Comparison of ENCODE assay signal across 26 mouse cellular contexts in genomic region chr7:98377257-98377656, GRCm38 (mm10). TPM values are rescaled to one million over a fixed set of nuclear protein-coding genes. Genes with fewer than 3 reads are reported as not detected.
DNase-seq lines count a peak whose midpoint lies in the region; ATAC-seq and TF ChIP-seq lines count a peak whose summit lies in the region.
"Had no signal": no experiment of that assay in that cellular context is flagged by ENCODE, and none has a peak within 500 bp of the region (broad histone marks: within the 10 kb centered on the region; RNA-seq: fewer than 3 reads in every experiment).

No protein-coding gene starts in this region.

- in situ Hi-C loops in CH12.LX (cut with MboI; ENCODE audit: low pct_ligation_motif_present, low pct_unique_long_range_greater_than_20kb, low sequenced_read_pairs), result no loop called here

- dilution Hi-C loops in CH12.LX (cut with MboI; ENCODE audit: extremely low pct_ligation_motif_present, extremely low pct_unique_long_range_greater_than_20kb, low sequenced_read_pairs), result no loop called here

- no peak for TF ChIP-seq EP300 in CH12.LX (IDR thresholded peaks at IDR 0.05; ENCODE audit: low read length)
- no peak for TF ChIP-seq EP300 in stomach, postnatal 0 days (optimal IDR thresholded peaks at IDR 0.05)

- WGBS in intestine, postnatal 0 days, result 44% methylated on average over 5 of the region's 5 CpGs
- 67% methylated on average over 5 of the region's 5 CpGs for WGBS in intestine, embryonic 15.5 days
- WGBS in small intestine, adult 2 months, result 43% methylated on average over 5 of the region's 5 CpGs
- WGBS in stomach, postnatal 0 days, result 44% methylated on average over 5 of the region's 5 CpGs
- 66% methylated on average over 5 of the region's 5 CpGs for WGBS in forebrain, embryonic 15.5 days

- H3K9me3 ChIP-seq in intestine, postnatal 0 days (ENCODE audit: control insufficient read depth), result no peaks in the 10 kb centered on the region
- H3K9me3 ChIP-seq in intestine, embryonic 15.5 days, result no peaks in the 10 kb centered on the region
- H3K9me3 ChIP-seq in CH12.LX (replicated peaks; ENCODE audit: low read length), result peaks cover 5% of the 10 kb centered on the region
- no peaks in the 10 kb centered on the region for H3K9me3 ChIP-seq in stomach, postnatal 0 days (ENCODE audit: control insufficient read depth, low read length)
- H3K9me3 ChIP-seq in forebrain, embryonic 15.5 days, result no peaks in the 10 kb centered on the region
- H3K9me3 ChIP-seq: embryonic facial prominence, embryonic 12.5 days; embryonic facial prominence, embryonic 15.5 days; forebrain, embryonic 10.5 days; forebrain, embryonic 12.5 days; G1E had no signal

- ATAC-seq in intestine, postnatal 0 days, result no peak
- ATAC-seq in intestine, embryonic 15.5 days, result no peak
- peak; percentile 52 for ATAC-seq in stomach, postnatal 0 days (ENCODE audit: low FRiP score, low TSS enrichment)
- ATAC-seq in forebrain, embryonic 15.5 days (replicated peaks), result no peak
- ATAC-seq: forebrain, embryonic 14.5 days; forebrain, postnatal 0 days had no signal

- 0 out of 2 replicates have a peak overlapping the region, but pooled peaks have one; percentile 0 for H3K4me2 ChIP-seq in intestine, postnatal 0 days (replicated peaks; ENCODE audit: low read depth)
- H3K4me2 ChIP-seq in intestine, embryonic 15.5 days (replicated peaks), result no peak overlapping the region
- peak overlapping the region; percentile 11 for H3K4me2 ChIP-seq in CH12.LX (ENCODE audit: insufficient read depth, low read depth, poor library complexity, severe bottlenecking)
- no peak overlapping the region for H3K4me2 ChIP-seq in stomach, postnatal 0 days (replicated peaks; ENCODE audit: low read depth)
- H3K4me2 ChIP-seq in forebrain, embryonic 15.5 days (replicated peaks), result no peak overlapping the region
- H3K4me2 ChIP-seq: embryonic facial prominence, embryonic 12.5 days; embryonic facial prominence, embryonic 15.5 days; forebrain, embryonic 12.5 days had no signal

- peaks cover 3% of the 10 kb centered on the region; the same call in 1 of the 2 replicates for H3K4me1 ChIP-seq in intestine, postnatal 0 days (replicated peaks; ENCODE audit: control insufficient read depth, insufficient read depth, low read length)
- H3K4me1 ChIP-seq in intestine, embryonic 15.5 days (replicated peaks), result peaks cover 12% of the 10 kb centered on the region; the same call in 1 of the 2 replicates
- peaks cover 6 to 28% of the 10 kb centered on the region in 2 experiments; a peak in 3 of 4 replicates for H3K4me1 ChIP-seq in CH12.LX (ENCODE audit: control insufficient read depth in 1 of 2, insufficient read depth in 2 of 2)
- H3K4me1 ChIP-seq in small intestine, adult 2 months (ENCODE audit: control insufficient read depth, insufficient read depth, insufficient read length, low read length), result peaks cover 36% of the 10 kb centered on the region
- no peaks in the 10 kb centered on the region; the same call in 1 of the 2 replicates for H3K4me1 ChIP-seq in stomach, postnatal 0 days (replicated peaks; ENCODE audit: control insufficient read depth, insufficient read depth)
- no peaks in the 10 kb centered on the region for H3K4me1 ChIP-seq in forebrain, embryonic 15.5 days
- H3K4me1 ChIP-seq: embryonic facial prominence, embryonic 12.5 days; embryonic facial prominence, embryonic 15.5 days had no signal

- TF ChIP-seq RAD21 in CH12.LX (IDR thresholded peaks at IDR 0.05; ENCODE audit: low read depth, low read length), result no peak

- peak; percentile 80 for DNase-seq in CH12.LX (ENCODE audit: extremely low read depth)
- DNase-seq in stomach, postnatal 0 days (ENCODE audit: low spot score), result peak; percentile 52
- DNase-seq in urinary bladder, postnatal 4 days (ENCODE audit: low spot score in 2 of 2), result no peak
- DNase-seq: adrenal gland, adult 2 months; adrenal gland, postnatal 10 days; adrenal gland, postnatal 25 days; cerebellum, adult 11 months; cerebellum, adult 18-20 months; cerebellum, adult 8-10 months; cerebellum, adult 9-11 months; cerebellum, postnatal 14 days; cerebellum, postnatal 36 days; embryo, embryonic 11 days; forebrain, postnatal 0 days had no signal

- no peaks in the 10 kb centered on the region for H3K27me3 ChIP-seq in intestine, postnatal 0 days (replicated peaks; ENCODE audit: control insufficient read depth, insufficient read depth, low read length)
- H3K27me3 ChIP-seq in intestine, embryonic 15.5 days (replicated peaks), result no peaks in the 10 kb centered on the region
- H3K27me3 ChIP-seq in CH12.LX (replicated peaks), result no peaks in the 10 kb centered on the region
- H3K27me3 ChIP-seq in small intestine, adult 2 months (ENCODE audit: control insufficient read depth, insufficient read depth, low read length), result no peaks in the 10 kb centered on the region; the same call in 1 of the 2 replicates
- H3K27me3 ChIP-seq in stomach, postnatal 0 days (ENCODE audit: control insufficient read depth, insufficient read depth, low read length), result no peaks in the 10 kb centered on the region
- no peaks in the 10 kb centered on the region for H3K27me3 ChIP-seq in forebrain, embryonic 15.5 days
- H3K27me3 ChIP-seq: embryonic facial prominence, embryonic 12.5 days; embryonic facial prominence, embryonic 15.5 days; forebrain, embryonic 12.5 days had no signal

- no peak overlapping the region for H3K27ac ChIP-seq in intestine, postnatal 0 days (ENCODE audit: low read depth, low read length)
- no peak overlapping the region for H3K27ac ChIP-seq in intestine, embryonic 15.5 days
- no peak overlapping the region for H3K27ac ChIP-seq in CH12.LX (ENCODE audit: insufficient read depth, low read depth)
- H3K27ac ChIP-seq in small intestine, adult 2 months (ENCODE audit: insufficient read depth, low read depth, low read length), result peak overlapping the region; percentile 26; the same call in 1 of the 2 replicates
- no peak overlapping the region for H3K27ac ChIP-seq in stomach, postnatal 0 days (replicated peaks)
- H3K27ac ChIP-seq in forebrain, embryonic 15.5 days (replicated peaks), result no peak overlapping the region
- H3K27ac ChIP-seq: embryonic facial prominence, embryonic 12.5 days; embryonic facial prominence, embryonic 15.5 days; forebrain, embryonic 10.5 days; forebrain, embryonic 12.5 days had no signal

- H3K36me3 ChIP-seq in intestine, postnatal 0 days (ENCODE audit: control insufficient read depth, insufficient read depth), result no peaks in the 10 kb centered on the region
- H3K36me3 ChIP-seq in intestine, embryonic 15.5 days, result no peaks in the 10 kb centered on the region
- H3K36me3 ChIP-seq in CH12.LX (replicated peaks in 1 of 2; ENCODE audit: control insufficient read depth in 1 of 2, insufficient read depth in 1 of 2, low read length in 1 of 2), result no peaks in the 10 kb centered on the region
- H3K36me3 ChIP-seq in small intestine, adult 2 months (ENCODE audit: control insufficient read depth, insufficient read depth, low read length), result no peaks in the 10 kb centered on the region
- H3K36me3 ChIP-seq in stomach, postnatal 0 days (ENCODE audit: control insufficient read depth, insufficient read depth, low read length), result no peaks in the 10 kb centered on the region
- H3K36me3 ChIP-seq in forebrain, embryonic 15.5 days, result no peaks in the 10 kb centered on the region
- H3K36me3 ChIP-seq: embryonic facial prominence, embryonic 12.5 days; embryonic facial prominence, embryonic 15.5 days; forebrain, embryonic 10.5 days; forebrain, embryonic 12.5 days; G1E had no signal

- no peaks in the 10 kb centered on the region for H3K79me2 ChIP-seq in CH12.LX (replicated peaks; ENCODE audit: control insufficient read depth, extremely low read depth, insufficient read depth, poor library complexity, severe bottlenecking)

- H3K4me3 ChIP-seq in intestine, postnatal 0 days (ENCODE audit: low read depth, low read length), result no peak overlapping the region
- H3K4me3 ChIP-seq in intestine, embryonic 15.5 days (replicated peaks), result no peak overlapping the region
- no peak overlapping the region for H3K4me3 ChIP-seq in CH12.LX (replicated peaks in 1 of 3; ENCODE audit: low read depth in 2 of 3, low read length in 2 of 3, poor library complexity in 1 of 3)
- H3K4me3 ChIP-seq in small intestine, adult 2 months (ENCODE audit: low read depth, low read length), result no peak overlapping the region
- no peak overlapping the region for H3K4me3 ChIP-seq in stomach, postnatal 0 days (ENCODE audit: low read depth, low read length)
- H3K4me3 ChIP-seq in forebrain, embryonic 15.5 days, result no peak overlapping the region
- H3K4me3 ChIP-seq: embryonic facial prominence, embryonic 12.5 days; embryonic facial prominence, embryonic 15.5 days; erythroblast, embryonic 14.5 days; forebrain, embryonic 10.5 days; forebrain, embryonic 12.5 days had no signal

- TF ChIP-seq CTCF in intestine, postnatal 0 days (IDR thresholded peaks at IDR 0.05; ENCODE audit: low read depth), result no peak
- no peak for TF ChIP-seq CTCF in CH12.LX (conservative IDR thresholded peaks at IDR 0.05 in 1 of 2, IDR thresholded peaks at IDR 0.05 in 1 of 2; ENCODE audit: low read depth in 2 of 2, low read length in 2 of 2)
- no peak for TF ChIP-seq CTCF in small intestine, adult 2 months (IDR thresholded peaks at IDR 0.05; ENCODE audit: extremely low read depth, insufficient read length, insufficient replicate concordance, low read depth, low read length)
- TF ChIP-seq CTCF in stomach, postnatal 0 days (IDR thresholded peaks at IDR 0.05; ENCODE audit: low read depth), result no peak

- TF ChIP-seq POLR2A in CH12.LX (IDR thresholded peaks at IDR 0.05; ENCODE audit: low read depth, low read length), result no peak
- no peak for TF ChIP-seq POLR2A in small intestine, adult 2 months (IDR thresholded peaks at IDR 0.05; ENCODE audit: low read depth, low read length)

- H3K9ac ChIP-seq in intestine, postnatal 0 days (ENCODE audit: low read depth, low read length), result no peak overlapping the region
- H3K9ac ChIP-seq in intestine, embryonic 15.5 days, result no peak overlapping the region
- H3K9ac ChIP-seq in CH12.LX (ENCODE audit: insufficient read depth, low read depth), result no peak overlapping the region
- H3K9ac ChIP-seq in stomach, postnatal 0 days (ENCODE audit: low read length), result no peak overlapping the region
- H3K9ac ChIP-seq in forebrain, embryonic 15.5 days (replicated peaks), result no peak overlapping the region
- H3K9ac ChIP-seq: embryonic facial prominence, embryonic 12.5 days; embryonic facial prominence, embryonic 15.5 days; forebrain, embryonic 12.5 days; forebrain, postnatal 0 days had no signal

RNA-seq across cellular contexts. Expression of gene Tsku, which starts 16.1 kb away (rescaled TPM):
- polyA plus RNA-seq in intestine, postnatal 0 days (2015; fragmentation: Nextera tagmentation; extraction: Ambion mirVana), result 3.2 and 3.6 TPM in 2 replicates
- 8.2 and 8.8 TPM in 2 replicates for polyA plus RNA-seq in intestine, embryonic 15.5 days (2015; fragmentation: Nextera tagmentation; extraction: Ambion mirVana)
- total RNA-seq in CH12.LX (2012; rRNA removed), result 2.1 and 3.9 TPM in 2 replicates
- 1.1 and 1.4 TPM in 2 replicates for total RNA-seq in CH12.LX (2014; rRNA removed)
- 3.0 and 3.9 TPM in 2 replicates for polyA plus RNA-seq in CH12.LX (2012; ENCODE audit: insufficient read length, low read depth)
- 34.0 and 55.0 TPM in 2 replicates for polyA plus RNA-seq in small intestine, adult 2 months (2012; rRNA removed)
- polyA plus RNA-seq in stomach, postnatal 0 days (2015; fragmentation: Nextera tagmentation; extraction: Ambion mirVana), result 29.9 and 34.0 TPM in 2 replicates
- 7.9 and 8.6 TPM in 2 replicates for polyA plus RNA-seq in forebrain, embryonic 15.5 days (2015; fragmentation: Nextera tagmentation; extraction: Ambion mirVana)
- total RNA-seq: common myeloid progenitor, adult 5-6 weeks; G1E had no signal
- polyA plus RNA-seq: erythroblast, embryonic 14.5 days; G1E had no signal

RNA-seq across cellular contexts. Expression of gene Acer3, which starts 56.2 kb away (rescaled TPM):
- polyA plus RNA-seq in intestine, postnatal 0 days (2015; fragmentation: Nextera tagmentation; extraction: Ambion mirVana), result 9.7 TPM in 2 replicates
- 20.0 and 20.5 TPM in 2 replicates for polyA plus RNA-seq in intestine, embryonic 15.5 days (2015; fragmentation: Nextera tagmentation; extraction: Ambion mirVana)
- total RNA-seq in CH12.LX (2012; rRNA removed) (14.4 TPM in 2 replicates), CH12.LX (2014; rRNA removed) (16.6 and 16.8 TPM in 2 replicates)
- polyA plus RNA-seq in CH12.LX (2012; ENCODE audit: insufficient read length, low read depth), result 10.7 and 11.5 TPM in 2 replicates
- 1.4 and 4.2 TPM in 2 replicates for polyA plus RNA-seq in small intestine, adult 2 months (2012; rRNA removed)
- polyA plus RNA-seq in stomach, postnatal 0 days (2015; fragmentation: Nextera tagmentation; extraction: Ambion mirVana), result 37.7 and 39.3 TPM in 2 replicates
- polyA plus RNA-seq in forebrain, embryonic 15.5 days (2015; fragmentation: Nextera tagmentation; extraction: Ambion mirVana), result 9.1 and 10.8 TPM in 2 replicates

Comparison
In these comparisons a context has a peak if more than half of its experiments do, and no peak if none do; other contexts are left out.
1. H3K4me2 ChIP-seq: peak in intestine, postnatal 0 days (single experiment) and CH12.LX (single experiment); none in intestine, embryonic 15.5 days (single experiment), stomach, postnatal 0 days (single experiment) and forebrain, embryonic 15.5 days (single experiment).
2. DNase-seq: peak in CH12.LX (single experiment) and stomach, postnatal 0 days (single experiment); none in urinary bladder, postnatal 4 days (0 of 2).